Mouse (Mus musculus) liver, embryonic 14.5 days (tissue): ENCODE measurements around the gene Zfp866.

Experiments used
- CTCF ChIP-seq: IDR thresholded peaks from 2 replicates; pipeline ENCODE4 v1.5.1; 2016; ENCODE audit warnings: antibody characterized with exemption, low read depth, control low read depth
- EP300 ChIP-seq: IDR thresholded peaks from 2 replicates; pipeline ENCODE4 v1.6.1; 2016; ENCODE audit warnings: antibody characterized with exemption, low read depth

DNA sequence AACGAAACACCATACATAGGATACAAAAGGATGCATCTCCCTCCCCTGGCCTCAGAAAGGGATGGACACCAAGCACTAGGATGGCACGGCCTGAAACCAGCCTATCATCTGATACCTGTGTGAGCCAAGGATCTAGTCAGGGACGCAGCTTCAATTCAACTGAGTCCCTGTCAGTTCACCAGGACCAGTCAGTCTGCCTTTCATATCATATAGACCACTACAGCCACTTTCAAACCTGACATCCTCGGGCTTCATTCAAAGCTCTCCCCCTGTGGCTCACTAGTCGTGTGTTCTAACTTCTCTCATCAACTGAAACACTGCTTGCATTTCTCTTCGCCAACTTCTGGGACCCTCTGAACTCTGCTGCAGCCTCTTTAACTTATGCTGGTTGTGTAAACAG lies 75.6 kb downstream of the Zfp866 start:
- no peak for TF ChIP-seq EP300
- TF ChIP-seq CTCF: no peak
